In genomic region chr2:4298325-4299215, GRCm38 (mm10) we compare ENCODE assay signal across 8 mouse cellular contexts.
DNase-seq lines count a peak whose midpoint lies in the region; ATAC-seq and TF ChIP-seq lines count a peak whose summit lies in the region.

No protein-coding gene starts in this region.

- H3K36me3 ChIP-seq in kidney, postnatal 0 days (ENCODE audit: insufficient read depth, low read length): no peaks in the 10 kb centered on the region
- H3K36me3 ChIP-seq in embryonic facial prominence, embryonic 13.5 days: no peaks in the 10 kb centered on the region
- no peaks in the 10 kb centered on the region for H3K36me3 ChIP-seq in midbrain, embryonic 10.5 days

- no peaks in the 10 kb centered on the region for H3K9me3 ChIP-seq in kidney, postnatal 0 days (replicated peaks; ENCODE audit: low read length)
- no peaks in the 10 kb centered on the region for H3K9me3 ChIP-seq in embryonic facial prominence, embryonic 13.5 days
- H3K9me3 ChIP-seq in midbrain, embryonic 10.5 days (replicated peaks): no peaks in the 10 kb centered on the region

- 5% methylated on average over 19 of the region's 19 CpGs for WGBS in kidney, postnatal 0 days
- 2% methylated on average over 19 of the region's 19 CpGs for WGBS in embryonic facial prominence, embryonic 13.5 days
- 21% methylated on average over 19 of the region's 19 CpGs for WGBS in midbrain, embryonic 10.5 days

- ATAC-seq in kidney, postnatal 0 days (replicated peaks; ENCODE audit: low FRiP score, low read depth): peak; percentile 69
- ATAC-seq in embryonic facial prominence, embryonic 13.5 days (ENCODE audit: insufficient number of reproducible peaks, insufficient read depth, low FRiP score, low TSS enrichment, low read depth): peak; percentile 79
- ATAC-seq in cerebellum, adult (ENCODE audit: insufficient number of reproducible peaks, low FRiP score, low TSS enrichment): no peak

- no peaks in the 10 kb centered on the region for H3K27me3 ChIP-seq in kidney, postnatal 0 days (ENCODE audit: insufficient read depth, low read length)
- H3K27me3 ChIP-seq in embryonic facial prominence, embryonic 13.5 days: no peaks in the 10 kb centered on the region
- no peaks in the 10 kb centered on the region; the same call in 1 of the 2 replicates for H3K27me3 ChIP-seq in midbrain, embryonic 10.5 days (ENCODE audit: low read depth, poor library complexity, severe bottlenecking)

- intact Hi-C loops in heart, postnatal 14 days (cut with DNase I): no loop called here

- H3K27ac ChIP-seq in kidney, postnatal 0 days: peak overlapping the region; percentile 68
- peak overlapping the region; percentile 95 for H3K27ac ChIP-seq in embryonic facial prominence, embryonic 13.5 days
- peak overlapping the region; percentile 82 for H3K27ac ChIP-seq in midbrain, embryonic 10.5 days (replicated peaks)

- no peak overlapping the region for H3K9ac ChIP-seq in kidney, postnatal 0 days (ENCODE audit: low read depth, low read length)
- no peak overlapping the region for H3K9ac ChIP-seq in embryonic facial prominence, embryonic 13.5 days

- H3K4me1 ChIP-seq in kidney, postnatal 0 days (replicated peaks; ENCODE audit: insufficient read depth, low read length): peaks cover 19% of the 10 kb centered on the region
- H3K4me1 ChIP-seq in embryonic facial prominence, embryonic 13.5 days: peaks cover 59% of the 10 kb centered on the region
- peaks cover 48% of the 10 kb centered on the region for H3K4me1 ChIP-seq in midbrain, embryonic 10.5 days

- TF ChIP-seq CTCF in kidney, postnatal 0 days (IDR thresholded peaks at IDR 0.05; ENCODE audit: low read depth): no peak

- DNase-seq in kidney, postnatal 0 days (ENCODE audit: low spot score): peak; percentile 78
- DNase-seq in kidney, postnatal 25 days: no peak
- DNase-seq in heart, postnatal 14 days: peak; percentile 23 to 47
- DNase-seq in midbrain, embryonic 10.5 days (ENCODE audit: low spot score): peak; percentile 78
- no peak for DNase-seq in cerebellum, postnatal 25 days
- no peak for DNase-seq in lung, adult 18-20 months

- H3K4me3 ChIP-seq in kidney, postnatal 0 days (replicated peaks; ENCODE audit: low read depth, low read length): 0 out of 2 replicates have a peak overlapping the region, but pooled peaks have one; percentile 7
- H3K4me3 ChIP-seq in embryonic facial prominence, embryonic 13.5 days: peak overlapping the region; percentile 48
- H3K4me3 ChIP-seq in midbrain, embryonic 10.5 days: peak overlapping the region; percentile 43

- H3K4me2 ChIP-seq in kidney, postnatal 0 days (ENCODE audit: low read length): peak overlapping the region; percentile 45
- H3K4me2 ChIP-seq in embryonic facial prominence, embryonic 13.5 days: peak overlapping the region; percentile 73

Comparison
In these comparisons a context has a peak if more than half of its experiments do, and no peak if none do; other contexts are left out.
1. DNase-seq: peak in kidney, postnatal 0 days (single experiment), heart, postnatal 14 days (2 of 2) and midbrain, embryonic 10.5 days (single experiment); none in kidney, postnatal 25 days (0 of 2), cerebellum, postnatal 25 days (0 of 2) and lung, adult 18-20 months (0 of 2).
2. Peak in every context shown above with its lines, with median percentiles within 50 percentile points of each other: H3K27ac ChIP-seq and H3K4me3 ChIP-seq.